Mouse (Mus musculus) embryonic facial prominence, embryonic 15.5 days (tissue): ENCODE data around the gene Rab3gap2. TPM values are rescaled to one million over a fixed set of nuclear protein-coding genes. Genes with fewer than 3 reads are reported as not detected.

ENCODE experiments used
- ATAC-seq: fragments of 200-750 bp; cut with Nextera tagmentation; 2 replicates; pipeline ENCODE4 v1.8.0; 2017; ENCODE audit warnings: low read depth, moderate TSS enrichment; ENCODE audit not compliant: insufficient number of reproducible peaks, low FRiP score, low TSS enrichment
- H3K27ac ChIP-seq: fragments of 300-500 bp; sonication (generic); replicated peaks from 2 replicates; pipeline ENCODE4 v1.5.1; 2015; ENCODE audit warnings: mild to moderate bottlenecking, inconsistent platforms
- H3K27me3 ChIP-seq: fragments of 300-500 bp; sonication (generic); 2 replicates; pipeline ENCODE4 v1.6.1; 2015; ENCODE audit warnings: inconsistent platforms
- H3K36me3 ChIP-seq: fragments of 300-500 bp; sonication (generic); 2 replicates; pipeline ENCODE4 v1.6.1; 2015; ENCODE audit warnings: mild to moderate bottlenecking, inconsistent platforms
- H3K4me1 ChIP-seq: fragments of 300-500 bp; sonication (generic); 2 replicates; pipeline ENCODE4 v1.6.1; 2015; ENCODE audit warnings: inconsistent platforms
- H3K4me2 ChIP-seq: fragments of 300-500 bp; sonication (generic); replicated peaks from 2 replicates; pipeline ENCODE4 v1.6.1; 2015; ENCODE audit warnings: mild to moderate bottlenecking, inconsistent platforms
- H3K4me3 ChIP-seq: fragments of 300-500 bp; sonication (generic); replicated peaks from 2 replicates; pipeline ENCODE4 v1.5.1; 2015; ENCODE audit warnings: mild to moderate bottlenecking, inconsistent platforms
- H3K9ac ChIP-seq: fragments of 300-500 bp; sonication (generic); 2 replicates; pipeline ENCODE4 v1.6.1; 2015; ENCODE audit warnings: inconsistent platforms
- H3K9me3 ChIP-seq: fragments of 300-500 bp; sonication (generic); replicated peaks from 2 replicates; pipeline ENCODE4 v1.6.1; 2016; ENCODE audit warnings: inconsistent platforms
- WGBS: fragments of 180-500 bp; shearing (Covaris S2); methylation state at CpG from one replicate; pipeline ENCODE4 v1.1.7; 2015; 5-methylcytosine and 5-hydroxymethylcytosine counted together
- polyA plus RNA-seq: library from polyadenylated mRNA; unstranded; fragments of >200 nt; fragmentation: Nextera tagmentation; extraction: Ambion mirVana; gene quantifications from 2 replicates; pipeline ENCODE4 v1.2.1, GENCODE M21; 2015

Gene Rab3gap2
- polyA plus RNA-seq = 22.0 and 22.9 TPM in 2 replicates

- Histone ChIP-seq H3K27me3 (no peaks in the 10 kb centered on the region), H3K9ac (peak within 1 kb of the TSS; percentile 96), H3K36me3 (no peaks in the 10 kb centered on the region), H3K4me3 (peak within 1 kb of the TSS; percentile 97), H3K4me2 (peak within 1 kb of the TSS; percentile 86), H3K27ac (peak within 1 kb of the TSS; percentile 84), H3K9me3 (no peaks in the 10 kb centered on the region), H3K4me1 (peaks cover 21% of the 10 kb centered on the region)
- peak; percentile 97 for ATAC-seq
- under 1% methylated on average over 57 of the region's 57 CpGs for WGBS
Observed at GRCm38 (mm10) chr1:185203909-185204661, at the start of gene Rab3gap2. Rab3gap2 (plus strand) TSS chr1:185204117.

- no peak overlapping the region for H3K9ac ChIP-seq
- H3K4me3 ChIP-seq = no peak overlapping the region
- H3K4me1 ChIP-seq = no peaks in the 10 kb centered on the region
- H3K4me2 ChIP-seq = no peak overlapping the region
- 77% methylated on average over 5 of the region's 5 CpGs for WGBS
- ATAC-seq = no peak
- H3K27ac ChIP-seq = no peak overlapping the region
- no peaks in the 10 kb centered on the region for H3K9me3 ChIP-seq
- H3K27me3 ChIP-seq = no peaks in the 10 kb centered on the region
- no peaks in the 10 kb centered on the region for H3K36me3 ChIP-seq
Observed at GRCm38 (mm10) chr1:185173641-185174040, 30.3 kb upstream of the Rab3gap2 start.

GRCm38 (mm10) chr1:185177860-185178259 is 26.1 kb upstream of the Rab3gap2 start:
- WGBS = 83% methylated on average over 6 of the region's 6 CpGs
- no peak overlapping the region for H3K4me2 ChIP-seq
- H3K27me3 ChIP-seq = no peaks in the 10 kb centered on the region
- no peaks in the 10 kb centered on the region for H3K36me3 ChIP-seq
- no peak for ATAC-seq
- no peaks in the 10 kb centered on the region for H3K9me3 ChIP-seq
- H3K27ac ChIP-seq = no peak overlapping the region
- no peak overlapping the region for H3K9ac ChIP-seq
- no peak overlapping the region for H3K4me3 ChIP-seq
- no peaks in the 10 kb centered on the region for H3K4me1 ChIP-seq

DNA sequence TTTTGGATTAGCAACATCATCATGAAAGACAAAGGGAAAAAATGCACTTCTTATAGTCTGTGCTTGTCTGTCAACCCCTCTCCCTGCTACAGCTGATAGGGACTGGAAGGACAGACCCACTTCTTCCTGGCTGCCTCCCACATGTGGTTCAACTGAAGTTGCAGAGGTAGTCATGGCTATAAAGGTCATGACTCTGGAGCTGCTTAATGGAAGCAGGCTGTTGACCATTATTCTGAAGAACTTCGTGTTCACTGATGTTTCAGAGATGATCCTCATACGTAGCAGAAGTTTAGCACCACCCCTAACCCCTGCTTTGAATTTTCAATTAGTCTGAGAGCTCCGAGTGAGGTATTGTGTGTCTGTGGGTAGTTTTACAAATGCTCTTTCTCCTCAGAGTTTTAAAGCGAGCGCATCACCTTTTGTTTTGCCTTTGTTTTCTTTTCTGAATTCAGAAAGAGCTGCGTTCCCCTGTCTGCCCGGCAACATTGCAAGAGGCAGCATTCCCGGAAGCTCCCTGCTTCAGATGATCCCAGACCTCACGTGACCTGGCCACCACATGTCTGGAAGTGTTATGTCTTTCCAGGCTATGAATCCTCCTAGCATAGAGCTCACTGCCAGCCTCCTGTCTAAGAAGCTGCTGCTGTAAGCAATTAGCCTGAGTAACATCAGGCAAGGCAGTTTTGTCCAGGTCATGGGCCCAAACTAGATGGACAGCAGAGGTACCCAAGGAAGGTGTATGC is 20.2 kb upstream of the Rab3gap2 start:
- H3K4me2 ChIP-seq = peak overlapping the region; percentile 33; the same call in 1 of the 2 replicates
- WGBS = 34% methylated on average over 9 of the region's 9 CpGs
- H3K9ac ChIP-seq = no peak overlapping the region
- H3K36me3 ChIP-seq = no peaks in the 10 kb centered on the region
- no peaks in the 10 kb centered on the region for H3K27me3 ChIP-seq
- H3K4me1 ChIP-seq = peaks cover 8% of the 10 kb centered on the region; the same call in 1 of the 2 replicates
- ATAC-seq = no peak
- H3K4me3 ChIP-seq = no peak overlapping the region
- H3K27ac ChIP-seq = peak overlapping the region; percentile 28; the same call in 1 of the 2 replicates
- no peaks in the 10 kb centered on the region for H3K9me3 ChIP-seq

- H3K4me1 ChIP-seq = peaks cover 8% of the 10 kb centered on the region; the same call in 1 of the 2 replicates
- H3K4me3 ChIP-seq = no peak overlapping the region
- H3K9me3 ChIP-seq = no peaks in the 10 kb centered on the region
- no peak overlapping the region for H3K27ac ChIP-seq
- no peak overlapping the region for H3K4me2 ChIP-seq
- 53% methylated on average over 9 of the region's 9 CpGs for WGBS
- H3K9ac ChIP-seq = no peak overlapping the region
- H3K36me3 ChIP-seq = no peaks in the 10 kb centered on the region
- no peak for ATAC-seq
- H3K27me3 ChIP-seq = no peaks in the 10 kb centered on the region
Observed at GRCm38 (mm10) chr1:185185556-185185955, 18.4 kb upstream of the Rab3gap2 start.

DNA sequence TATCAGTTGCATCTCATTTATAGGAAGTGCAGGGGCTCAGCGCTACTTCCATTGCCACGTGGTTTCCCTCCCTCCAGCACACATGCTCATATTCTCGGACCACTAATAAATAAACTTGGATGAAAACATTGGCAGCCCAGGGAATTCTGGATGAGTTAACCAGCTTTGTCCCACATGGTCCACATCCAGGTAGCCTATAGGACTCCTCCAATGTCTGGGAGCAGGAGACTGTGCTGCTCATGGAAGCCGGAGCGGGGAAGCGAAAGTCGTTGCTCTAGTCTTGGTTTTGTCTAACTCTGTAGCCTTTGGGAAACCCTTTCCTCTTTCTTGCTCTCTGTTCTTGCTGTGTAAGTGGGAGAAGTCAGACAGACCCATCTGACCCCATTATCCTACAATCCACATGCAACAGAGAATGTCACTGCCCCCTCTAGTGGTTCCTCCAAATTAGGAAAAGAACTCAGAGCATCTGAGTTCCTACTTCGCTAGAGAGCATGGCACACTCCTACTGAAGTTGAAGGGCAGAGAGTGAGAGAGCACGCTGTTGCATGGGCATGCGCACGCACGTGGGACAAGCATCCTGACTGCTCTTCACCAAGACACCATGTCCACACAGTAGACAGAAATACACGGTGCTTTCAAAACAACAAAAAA is 16.7 kb upstream of the Rab3gap2 start:
- no peak overlapping the region for H3K27ac ChIP-seq
- H3K4me2 ChIP-seq = no peak overlapping the region
- no peak overlapping the region for H3K9ac ChIP-seq
- no peak for ATAC-seq
- H3K27me3 ChIP-seq = no peaks in the 10 kb centered on the region
- no peak overlapping the region for H3K4me3 ChIP-seq
- WGBS = 64% methylated on average over 13 of the region's 13 CpGs
- H3K36me3 ChIP-seq = no peaks in the 10 kb centered on the region
- H3K4me1 ChIP-seq = peaks cover 8% of the 10 kb centered on the region; the same call in 1 of the 2 replicates
- H3K9me3 ChIP-seq = no peaks in the 10 kb centered on the region

GRCm38 (mm10) chr1:185189901-185190300 is 14.0 kb upstream of the Rab3gap2 start:
- no peaks in the 10 kb centered on the region for H3K27me3 ChIP-seq

GRCm38 (mm10) chr1:185192087-185192486 is 11.8 kb upstream of the Rab3gap2 start:
- Histone ChIP-seq H3K27ac (no peak overlapping the region), H3K27me3 (no peaks in the 10 kb centered on the region; the same call in 1 of the 2 replicates), H3K4me2 (no peak overlapping the region), H3K4me1 (0 out of 2 replicates have a peak, but pooled peaks cover 3% of the 10 kb centered on the region), H3K36me3 (no peaks in the 10 kb centered on the region), H3K4me3 (no peak overlapping the region), H3K9me3 (no peaks in the 10 kb centered on the region), H3K9ac (no peak overlapping the region)
- ATAC-seq = no peak
- 58% methylated on average over 8 of the region's 8 CpGs for WGBS

More at GRCm38 (mm10) chr1:185189901-185190300, 14.0 kb upstream of the Rab3gap2 start:
- Histone ChIP-seq H3K4me3 (no peak overlapping the region), H3K4me2 (no peak overlapping the region), H3K4me1 (0 out of 2 replicates have a peak, but pooled peaks cover 5% of the 10 kb centered on the region), H3K27ac (no peak overlapping the region), H3K9ac (no peak overlapping the region), H3K9me3 (no peaks in the 10 kb centered on the region), H3K36me3 (no peaks in the 10 kb centered on the region)
- WGBS = 73% methylated on average over 9 of the region's 9 CpGs
- no peak for ATAC-seq

DNA sequence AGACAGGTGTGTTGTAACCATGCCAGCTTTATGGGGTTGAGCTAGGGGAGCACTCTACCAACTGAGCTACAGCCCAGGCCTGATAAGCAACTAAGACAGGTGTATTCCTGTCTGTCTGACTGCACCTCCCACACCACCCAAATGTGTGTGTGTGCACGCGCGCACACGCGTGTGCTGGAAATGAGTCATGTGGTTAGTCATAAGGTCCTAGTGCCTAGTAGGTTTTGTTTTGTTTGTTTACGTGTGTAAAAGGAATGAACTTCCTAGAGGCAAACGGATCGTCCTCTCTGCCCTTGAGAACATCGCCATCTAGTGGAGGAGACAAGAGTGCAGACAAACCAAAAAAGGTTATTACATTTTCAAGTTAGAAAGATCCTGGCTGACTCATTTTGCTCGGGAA is 10.4 kb upstream of the Rab3gap2 start:
- 8% methylated on average over 10 of the region's 10 CpGs for WGBS
- Histone ChIP-seq H3K4me1 (0 out of 2 replicates have a peak, but pooled peaks cover 3% of the 10 kb centered on the region), H3K4me2 (peak overlapping the region; percentile 37), H3K27me3 (no peaks in the 10 kb centered on the region; the same call in 1 of the 2 replicates), H3K9ac (no peak overlapping the region), H3K4me3 (no peak overlapping the region), H3K36me3 (no peaks in the 10 kb centered on the region), H3K27ac (no peak overlapping the region), H3K9me3 (no peaks in the 10 kb centered on the region)
- no peak for ATAC-seq

DNA sequence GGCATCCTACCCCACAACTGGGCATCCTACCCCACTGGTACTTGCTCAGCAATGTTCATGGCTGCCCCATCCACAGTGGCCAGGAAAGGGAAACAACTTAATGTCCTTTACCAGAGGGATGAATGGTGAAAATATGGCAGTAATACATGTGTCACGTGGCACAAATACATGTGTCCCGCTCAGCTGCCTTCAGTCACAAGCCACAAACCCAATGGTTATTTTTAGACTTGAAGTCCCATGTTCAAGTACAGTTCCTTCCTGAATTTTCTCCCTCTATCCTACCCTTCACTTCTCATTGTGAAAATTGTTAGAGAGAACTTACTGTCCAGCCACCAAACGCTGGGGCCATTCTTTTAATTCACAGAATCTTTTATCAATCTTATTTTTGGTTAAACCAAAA is 7.6 kb upstream of the Rab3gap2 start:
- WGBS = 56% methylated on average over 3 of the region's 3 CpGs
- no peak overlapping the region for H3K4me2 ChIP-seq
- no peak for ATAC-seq

More for the DNA sequence above, 7.6 kb upstream of the Rab3gap2 start:
- Histone ChIP-seq H3K9ac (no peak overlapping the region), H3K4me1 (peaks cover 10% of the 10 kb centered on the region; the same call in 1 of the 2 replicates), H3K27ac (no peak overlapping the region), H3K4me3 (no peak overlapping the region), H3K36me3 (no peaks in the 10 kb centered on the region), H3K9me3 (no peaks in the 10 kb centered on the region), H3K27me3 (no peaks in the 10 kb centered on the region; the same call in 1 of the 2 replicates)
